Mouse (Mus musculus) E14TG2a.4 (cell line): ENCODE data around the gene St8sia1.

Experiments used
- CTCF ChIP-seq: conservative IDR thresholded peaks from 2 replicates; pipeline ENCODE4 v1.5.1; 2014; ENCODE audit warnings: low read length
- NANOG ChIP-seq: IDR thresholded peaks from 2 replicates; pipeline ENCODE4 v1.6.1; 2014; ENCODE audit warnings: borderline replicate concordance, low read length, mixed read lengths
- POU5F1 ChIP-seq: IDR thresholded peaks from 2 replicates; pipeline ENCODE4 v1.6.1; 2014; ENCODE audit warnings: low read length, borderline replicate concordance

- TF ChIP-seq CTCF (peak; percentile 90), POU5F1 (no peak), NANOG (no peak)
Measured at GRCm38 (mm10) chr6:142785343-142785742, 178.9 kb downstream of the St8sia1 start.
